Mouse (Mus musculus) megakaryocyte, adult 5-6 weeks (primary cell): ENCODE results near the gene Hmga1b. TPM values are rescaled to one million over a fixed set of nuclear protein-coding genes. Genes with fewer than 3 reads are reported as not detected.
"Not testable (repeated sequence)": the region's sequence is repeated elsewhere in the genome, so short reads cannot be mapped to it uniquely, and the experiment has no call there.

Source experiments
- ATAC-seq: 2 replicates; pipeline ENCODE4 v1.8.0; 2016; ENCODE audit warnings: mild to moderate bottlenecking, inconsistent platforms; ENCODE audit not compliant: poor library complexity, severe bottlenecking
- total RNA-seq, 2 experiments: library from RNA; stranded (forward) in 1 of 2; stranded (reverse) in 1 of 2; fragments of 153-499, 151-499 nt in 1 of 2; fragments of 221-1000, 200-1000 nt in 1 of 2; gene quantifications; 2 replicates each; pipeline versions ENCODE4 v1.2.3 to v1.2.4; 2015 to 2017

Hmga1b gene
- total RNA-seq (2015) (10.5 and 11.9 TPM in 2 replicates), total RNA-seq (2017) (7.6 and 8.8 TPM in 2 replicates)

DNA sequence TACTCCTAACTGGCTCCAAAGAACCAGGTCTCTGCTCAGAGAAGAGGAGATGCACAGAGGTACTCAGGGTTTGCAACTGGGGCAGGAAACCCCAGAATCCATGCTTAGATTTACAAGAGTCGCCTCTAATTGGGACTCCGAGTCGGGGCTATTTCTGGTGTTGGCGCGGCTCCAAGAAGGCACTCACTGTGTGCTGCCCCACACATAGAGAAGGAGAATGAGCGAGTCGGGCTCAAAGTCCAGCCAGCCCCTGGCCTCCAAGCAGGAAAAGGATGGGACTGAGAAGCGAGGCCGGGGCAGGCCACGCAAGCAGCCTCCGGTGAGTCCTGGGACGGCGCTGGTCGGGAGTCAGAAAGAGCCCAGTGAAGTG, at the start of gene Hmga1b:
Gene Hmga1b, plus strand, starts transcription at position 123 of the 370 bp plus-strand sequence.
- not testable (repeated sequence) for ATAC-seq

DNA sequence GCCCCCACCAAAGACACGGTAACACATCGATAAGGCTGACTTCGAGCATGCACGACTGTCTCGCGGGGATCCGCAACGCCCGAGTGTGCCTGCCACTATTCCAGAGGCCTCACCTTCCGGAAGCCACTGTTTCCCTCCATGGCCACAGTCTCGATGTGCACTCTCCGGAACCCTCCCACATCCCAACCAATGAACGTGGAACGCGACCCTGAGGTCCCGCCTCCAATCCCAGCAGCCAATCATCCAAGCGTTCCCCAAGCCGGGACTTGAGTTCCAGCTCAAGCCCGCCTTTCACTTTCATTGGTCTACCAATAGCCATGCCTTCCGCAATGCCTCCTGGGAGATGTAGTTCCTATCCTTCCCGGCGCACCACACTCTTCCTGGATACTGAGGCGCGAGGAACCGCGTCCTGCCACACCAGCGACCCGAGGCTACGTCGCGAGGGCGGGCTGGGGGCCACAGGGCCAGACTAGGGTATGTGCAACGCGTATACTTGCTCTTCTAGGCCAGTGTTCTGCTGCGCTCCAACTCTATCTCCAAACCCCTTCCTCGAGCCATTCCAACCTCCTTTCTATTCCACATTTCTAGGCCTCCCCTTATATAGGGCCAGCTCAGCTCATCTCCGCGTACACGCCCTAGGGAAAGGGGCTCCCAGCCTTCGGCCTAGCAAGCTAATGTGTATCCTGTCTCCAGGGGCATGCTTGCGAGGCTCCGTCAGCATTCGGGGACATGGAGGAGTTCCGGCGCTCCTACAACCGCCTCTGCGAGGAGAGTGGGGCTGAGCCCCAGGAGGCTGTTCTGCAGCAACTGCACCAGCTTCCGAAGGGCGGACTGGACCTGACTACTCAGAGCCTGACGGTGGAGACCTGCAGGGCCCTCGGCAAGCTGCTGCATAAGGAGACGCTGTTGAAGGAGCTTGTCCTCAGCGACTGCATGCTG, 48.7 kb upstream of the Hmga1b start, which contains the start of the genes Cenpx and Lrrc45:
Gene Cenpx, minus strand, starts transcription at position 159 of the 939 bp plus-strand sequence.
Gene Lrrc45, plus strand, starts transcription at position 346 of the 939 bp plus-strand sequence.
- peak; percentile 96 for ATAC-seq

DNA sequence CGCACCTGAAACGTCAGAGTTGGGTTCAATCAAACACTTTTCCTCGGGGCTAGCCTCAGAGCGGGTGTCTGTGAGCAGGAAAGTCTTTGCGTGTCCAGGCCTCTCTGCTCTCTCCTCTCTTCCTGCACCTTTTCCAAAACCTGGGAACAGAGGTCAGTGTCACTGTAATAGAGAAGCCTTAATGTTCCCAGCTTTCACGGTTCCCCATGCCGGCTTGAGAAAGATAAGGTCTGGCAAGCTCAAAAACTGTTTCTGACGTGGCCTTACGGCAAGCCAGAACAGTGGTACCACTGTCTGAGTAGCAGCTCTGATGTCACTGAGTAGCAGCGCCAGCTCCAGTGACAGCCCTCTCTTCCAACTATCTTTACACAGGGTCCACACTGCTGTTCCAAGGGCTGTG, 48.0 kb upstream of the Hmga1b start:
- ATAC-seq = no peak

DNA sequence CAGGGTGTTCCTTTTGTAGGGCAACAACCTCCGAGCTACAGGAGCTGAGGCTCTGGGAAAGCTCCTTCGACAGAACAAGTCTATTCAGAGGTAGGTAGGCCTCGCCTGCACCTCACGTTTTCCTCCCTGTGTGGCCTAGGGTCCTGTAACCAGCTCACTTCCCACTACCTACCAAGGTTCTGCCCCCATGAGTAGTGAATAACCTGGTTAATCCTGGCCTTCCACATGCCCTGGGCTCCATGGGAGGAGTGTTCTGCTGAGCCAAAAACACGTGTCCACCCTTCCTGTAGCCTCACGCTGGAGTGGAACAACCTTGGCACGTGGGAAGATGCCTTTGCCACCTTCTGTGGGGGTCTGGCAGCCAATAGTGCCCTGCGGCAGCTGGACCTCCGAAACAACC, 47.5 kb upstream of the Hmga1b start:
- no peak for ATAC-seq

DNA sequence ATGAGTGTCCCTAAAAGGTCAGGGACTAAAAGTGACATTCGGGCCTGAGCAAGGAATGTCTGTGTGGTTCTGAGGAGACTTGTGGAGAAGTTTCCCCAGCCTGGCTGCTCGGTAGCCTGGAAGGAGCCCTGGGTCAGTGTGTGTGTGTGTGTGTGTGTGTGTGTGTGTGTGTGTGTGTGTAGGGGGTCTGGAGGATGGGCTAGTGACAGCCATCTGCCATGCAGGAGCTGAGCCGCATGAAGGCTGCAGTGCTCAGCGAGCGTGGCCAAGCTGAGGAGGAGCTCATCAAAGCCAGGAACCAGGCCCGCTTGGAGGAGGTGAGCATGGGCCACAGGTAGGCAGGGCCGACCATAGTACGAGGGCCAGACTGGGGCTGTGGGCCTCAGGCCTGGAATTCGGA, 43.4 kb upstream of the Hmga1b start:
- ATAC-seq = no peak

GRCm38 (mm10) chr11:120719841-120720376, 42.7 kb upstream of the Hmga1b start:
- ATAC-seq = no peak

DNA sequence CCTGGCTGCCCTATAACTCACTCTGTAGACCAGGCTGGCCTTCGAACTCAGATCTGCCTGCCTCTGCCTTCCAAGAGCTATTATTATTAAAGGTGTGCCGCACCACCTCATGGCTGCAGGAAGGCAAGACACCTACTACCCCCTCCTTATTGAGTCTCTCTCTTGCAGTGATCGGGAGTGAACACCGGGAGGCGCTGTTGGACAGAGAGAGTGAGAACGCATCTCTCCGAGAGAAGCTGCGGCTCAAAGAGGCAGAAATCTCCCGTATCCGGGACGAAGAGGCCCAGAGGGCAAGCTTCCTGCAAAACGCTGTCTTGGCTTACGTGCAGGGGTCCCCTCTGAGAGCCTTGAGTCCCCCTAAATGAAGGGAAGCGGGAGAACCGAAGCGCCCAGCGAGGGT, 42.1 kb upstream of the Hmga1b start:
- peak; percentile 94 for ATAC-seq

- ATAC-seq = peak; percentile 42
Measured at GRCm38 (mm10) chr11:120721124-120722066, 41.2 kb upstream of the Hmga1b start, which contains the start of gene Rac3. Gene Rac3 (plus strand): TSS chr11:120721470.

- no peak for ATAC-seq
Measured at GRCm38 (mm10) chr11:120722067-120722630, 40.4 kb upstream of the Hmga1b start.

DNA sequence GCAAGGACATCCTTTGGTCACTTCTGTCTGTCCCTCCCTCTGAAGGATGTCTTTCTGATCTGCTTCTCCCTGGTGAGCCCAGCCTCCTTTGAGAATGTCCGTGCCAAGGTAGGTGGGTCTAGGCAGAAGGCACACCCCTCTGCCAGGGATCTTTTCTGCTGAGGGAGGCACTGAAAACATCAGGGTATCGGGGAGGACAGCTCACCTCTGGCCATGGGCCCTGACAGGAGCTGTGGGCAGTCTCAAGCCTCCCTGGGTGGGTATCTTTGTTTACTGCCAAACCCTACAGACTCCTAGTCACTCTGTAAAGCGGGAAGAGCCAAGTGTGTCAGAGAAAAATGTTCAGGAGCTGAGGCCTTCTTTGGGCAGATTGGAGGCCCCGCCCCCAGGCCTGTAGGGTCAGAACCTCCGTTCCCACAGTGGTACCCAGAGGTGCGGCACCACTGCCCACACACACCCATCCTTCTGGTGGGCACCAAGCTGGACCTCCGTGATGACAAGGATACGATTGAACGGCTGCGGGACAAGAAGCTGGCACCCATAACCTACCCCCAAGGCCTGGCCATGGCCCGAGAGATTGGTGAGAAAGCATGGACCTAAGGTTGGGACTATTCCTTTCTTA, 39.7 kb upstream of the Hmga1b start:
- ATAC-seq = no peak

GRCm38 (mm10) chr11:120723509-120723908, 39.1 kb upstream of the Hmga1b start:
- no peak for ATAC-seq

GRCm38 (mm10) chr11:120726243-120727168, 36.1 kb upstream of the Hmga1b start:
- ATAC-seq = no peak

DNA sequence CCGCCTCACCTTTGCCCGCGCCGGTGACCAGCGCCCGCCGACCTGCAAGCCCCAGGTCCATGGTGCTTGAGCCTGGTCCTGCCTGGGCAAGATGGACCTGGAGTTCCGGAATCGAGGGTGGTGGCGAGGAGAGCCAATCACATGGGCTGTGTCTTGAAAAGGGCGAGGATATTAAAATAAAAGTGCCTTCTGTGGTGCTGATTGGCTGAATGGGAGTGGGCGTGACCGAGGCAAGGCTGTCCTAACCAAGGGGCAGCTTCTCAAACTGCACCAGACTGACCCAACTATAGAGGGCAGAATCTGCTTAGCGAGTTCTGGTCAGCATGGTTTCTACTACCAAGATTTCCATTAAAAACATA, 35.4 kb upstream of the Hmga1b start, which contains the start of gene Dcxr:
Gene Dcxr, minus strand, starts transcription at position 113 of the 359 bp plus-strand sequence.
- ATAC-seq = peak; percentile 88

DNA sequence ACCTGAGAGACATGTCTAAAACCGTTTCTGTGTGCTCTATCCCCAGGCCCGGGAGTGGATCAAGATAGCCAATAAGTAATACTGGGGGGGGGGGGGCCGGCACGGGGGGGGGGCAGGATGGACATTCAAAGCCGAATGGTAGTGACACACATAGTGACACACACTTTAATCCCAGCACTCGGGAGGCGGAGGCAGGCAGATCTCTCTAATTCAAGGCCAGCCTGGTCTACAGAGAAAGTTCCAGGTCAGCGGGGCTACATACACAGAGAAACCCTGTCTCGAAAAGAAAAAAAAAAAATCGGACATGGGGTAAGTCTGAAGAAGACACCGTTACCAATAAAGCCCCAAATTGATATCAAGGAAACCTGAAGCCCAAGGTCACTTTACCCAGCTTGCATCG, 35.0 kb upstream of the Hmga1b start:
- ATAC-seq = no peak

DNA sequence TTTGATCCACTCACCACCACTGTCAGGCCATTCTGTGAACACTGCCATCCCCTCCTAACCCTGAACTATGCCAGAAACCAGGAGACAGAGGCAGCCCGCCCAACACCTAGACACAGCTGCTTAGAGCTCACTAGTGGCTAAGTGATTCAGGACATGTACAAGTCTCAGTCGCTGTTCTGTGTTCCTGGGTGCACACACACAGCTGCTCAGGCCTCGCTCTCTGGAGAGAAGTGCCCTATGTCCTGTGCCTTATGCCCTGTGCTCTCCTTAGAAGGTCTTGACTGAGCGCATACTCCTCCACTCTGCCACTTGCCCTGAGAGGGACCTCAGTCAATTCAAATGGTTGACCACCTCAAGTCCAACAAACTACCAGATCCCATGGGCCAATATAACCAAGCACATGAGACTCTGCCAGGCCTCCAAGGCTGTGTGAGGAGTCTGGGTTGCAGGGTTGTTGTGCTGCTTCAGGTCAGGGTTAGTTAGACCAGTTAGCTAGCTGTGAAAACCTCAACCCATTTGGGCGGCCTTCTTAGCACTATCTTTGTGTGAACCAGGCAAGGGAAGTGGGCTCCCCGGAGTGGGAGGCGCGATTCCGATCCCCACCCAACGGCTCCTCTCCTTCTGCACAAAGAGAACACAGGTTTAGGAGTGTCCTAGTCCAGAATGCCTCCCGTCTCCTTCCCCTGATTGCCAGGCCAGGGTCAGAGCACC, 33.9 kb upstream of the Hmga1b start:
- ATAC-seq = no peak

- peak; percentile 75 for ATAC-seq
Measured at GRCm38 (mm10) chr11:120729432-120730050, 33.1 kb upstream of the Hmga1b start.

DNA sequence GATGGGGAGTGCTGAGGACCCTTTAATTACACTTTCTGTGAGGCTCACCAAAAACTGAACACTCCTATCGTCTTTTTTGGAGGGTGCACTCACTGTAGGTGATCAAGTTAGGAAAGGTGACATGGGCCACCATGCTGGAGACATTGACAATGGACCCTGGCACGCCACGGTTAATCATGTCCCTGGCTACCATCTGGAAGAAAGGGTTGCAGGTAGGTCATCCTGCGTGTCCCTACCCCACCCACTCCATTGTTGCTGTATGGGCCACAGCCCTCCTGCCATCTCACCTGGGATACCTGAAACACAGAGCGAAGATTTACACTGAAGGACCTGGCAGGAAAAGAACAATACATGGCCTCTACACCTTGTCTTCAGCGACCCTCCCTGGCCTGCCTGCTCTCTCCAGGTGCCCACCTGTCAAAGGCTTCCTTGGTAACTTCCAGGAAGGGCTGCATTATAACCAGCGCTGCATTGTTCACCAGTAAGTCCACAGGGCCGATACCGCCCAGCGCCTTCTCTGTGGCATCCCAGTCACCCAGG, 32.2 kb upstream of the Hmga1b start:
- ATAC-seq = no peak

- ATAC-seq = no peak
Measured at GRCm38 (mm10) chr11:120731395-120731794, 31.2 kb upstream of the Hmga1b start.
